Mouse (Mus musculus) MEL (cell line): ENCODE results near the gene Il10ra. TPM values are rescaled to one million over a fixed set of nuclear protein-coding genes. Genes with fewer than 3 reads are reported as not detected.

Experiments used
- DNase-seq: peaks from one replicate; pipeline ENCODE4 v3.0.0; 2011; ENCODE audit warnings: low read depth, low spot score
- H3K27ac ChIP-seq: 2 replicates; pipeline ENCODE4 v1.5.1; 2012; ENCODE audit warnings: low read depth, mild to moderate bottlenecking, control low read depth, low read length, moderate library complexity; ENCODE audit not compliant: control insufficient read depth
- H3K27me3 ChIP-seq, 2 experiments: fragments of 150-350 bp in 1 of 2; sonication (generic) in 1 of 2; 2 replicates each; pipeline ENCODE4 v1.6.1; 2012; ENCODE audit warnings: low read length in 2 of 2, mild to moderate bottlenecking in 2 of 2, improper control_type of control experiment in 1 of 2, moderate library complexity in 1 of 2; ENCODE audit not compliant: insufficient read depth in 2 of 2, control insufficient read depth in 1 of 2
- H3K36me3 ChIP-seq, 2 experiments: 2 replicates each; pipeline ENCODE4 v1.6.1; 2012 to 2014; ENCODE audit warnings: low read length in 2 of 2, improper control_type of control experiment in 1 of 2, inconsistent platforms in 1 of 2, mild to moderate bottlenecking in 1 of 2; ENCODE audit not compliant: insufficient read depth in 2 of 2, control insufficient read depth in 1 of 2
- H3K4me1 ChIP-seq, 2 experiments: fragments of 150-350 bp in 1 of 2; sonication (generic) in 1 of 2; 2 replicates each; pipeline ENCODE4 v1.6.1; 2012; ENCODE audit warnings: low read length in 2 of 2, improper control_type of control experiment in 1 of 2, mild to moderate bottlenecking in 1 of 2; ENCODE audit not compliant: insufficient read depth in 2 of 2, control insufficient read depth in 1 of 2
- H3K4me3 ChIP-seq, 2 experiments: fragments of 150-350 bp in 1 of 2; sonication (generic) in 1 of 2; 2 replicates each; pipeline ENCODE4 v1.5.1; 2012; ENCODE audit warnings: low read depth in 2 of 2, low read length in 2 of 2, mild to moderate bottlenecking in 2 of 2, moderate library complexity in 2 of 2, control low read depth in 1 of 2, improper control_type of control experiment in 1 of 2; ENCODE audit not compliant: control insufficient read depth in 1 of 2, insufficient read depth in 1 of 2
- H3K79me2 ChIP-seq: 2 replicates; pipeline ENCODE4 v1.6.1; 2012; ENCODE audit warnings: mild to moderate bottlenecking, low read length, moderate library complexity; ENCODE audit not compliant: control insufficient read depth, poor library complexity, insufficient read depth
- H3K9ac ChIP-seq: 2 replicates; pipeline ENCODE4 v1.6.1; 2012; ENCODE audit warnings: low read depth, mild to moderate bottlenecking, control low read depth, low read length, moderate library complexity; ENCODE audit not compliant: control insufficient read depth, poor library complexity, severe bottlenecking
- H3K9me3 ChIP-seq: fragments of 150-350 bp; sonication (generic); replicated peaks from 2 replicates; pipeline ENCODE4 v1.6.1; 2012; ENCODE audit warnings: mild to moderate bottlenecking, low read length, improper control_type of control experiment, moderate library complexity; ENCODE audit not compliant: insufficient read depth
- BHLHE40 ChIP-seq: IDR thresholded peaks from 2 replicates; pipeline ENCODE4 v1.6.1; 2012; ENCODE audit warnings: low read depth, mild to moderate bottlenecking, inconsistent platforms, low read length, improper control_type of control experiment, borderline replicate concordance
- CHD1 ChIP-seq: IDR thresholded peaks from 2 replicates; pipeline ENCODE4 v1.6.1; 2012; ENCODE audit warnings: low read depth, mild to moderate bottlenecking, inconsistent platforms, low read length, improper control_type of control experiment
- CHD2 ChIP-seq: IDR thresholded peaks from 2 replicates; pipeline ENCODE4 v1.6.1; 2011; ENCODE audit warnings: low read length, improper control_type of control experiment
- CTCF ChIP-seq, 3 experiments: IDR thresholded peaks in 2 of 3; conservative IDR thresholded peaks in 1 of 3; 2 replicates each; pipeline ENCODE4 v1.5.1; 2011 to 2012; ENCODE audit warnings: low read length in 3 of 3, low read depth in 2 of 3, mild to moderate bottlenecking in 2 of 3, improper control_type of control experiment in 1 of 3, inconsistent platforms in 1 of 3, mixed read lengths in 1 of 3, moderate library complexity in 1 of 3; ENCODE audit not compliant: control insufficient read depth in 1 of 3, insufficient read depth in 1 of 3, poor library complexity in 1 of 3, severe bottlenecking in 1 of 3
- E2F4 ChIP-seq: IDR thresholded peaks from 2 replicates; pipeline ENCODE4 v1.6.1; 2011; ENCODE audit warnings: low read depth, low read length, improper control_type of control experiment, borderline replicate concordance
- ELF1 ChIP-seq: IDR thresholded peaks from 2 replicates; pipeline ENCODE4 v1.6.1; 2014; ENCODE audit warnings: low read depth, mild to moderate bottlenecking, inconsistent platforms, low read length, improper control_type of control experiment, moderate library complexity
- EP300 ChIP-seq, 2 experiments: IDR thresholded peaks; 2 replicates each; pipeline ENCODE4 v1.6.1; 2011; ENCODE audit warnings: improper control_type of control experiment in 2 of 2, low read length in 2 of 2, low read depth in 1 of 2, mild to moderate bottlenecking in 1 of 2
- ETS1 ChIP-seq: IDR thresholded peaks from 2 replicates; pipeline ENCODE4 v1.6.1; 2012; ENCODE audit warnings: low read depth, mild to moderate bottlenecking, inconsistent platforms, low read length, improper control_type of control experiment, moderate library complexity
- GABPA ChIP-seq: IDR thresholded peaks from 2 replicates; pipeline ENCODE4 v1.6.1; 2012; ENCODE audit warnings: low read depth, mild to moderate bottlenecking, inconsistent platforms, low read length, improper control_type of control experiment, moderate library complexity
- GATA1 ChIP-seq: IDR thresholded peaks from 2 replicates; pipeline ENCODE4 v1.6.1; 2011; ENCODE audit warnings: low read depth, low read length, improper control_type of control experiment
- HCFC1 ChIP-seq: IDR thresholded peaks from 2 replicates; pipeline ENCODE4 v1.6.1; 2012; ENCODE audit warnings: low read depth, mild to moderate bottlenecking, inconsistent platforms, low read length, improper control_type of control experiment, moderate library complexity
- JUND ChIP-seq: IDR thresholded peaks from 2 replicates; pipeline ENCODE4 v1.6.1; 2011; ENCODE audit warnings: low read depth, mild to moderate bottlenecking, improper control_type of control experiment, low read length
- KAT2A ChIP-seq: conservative IDR thresholded peaks from 2 replicates; pipeline ENCODE4 v1.6.1; 2012; ENCODE audit warnings: low read depth, low read length, improper control_type of control experiment, inconsistent platforms
- MAFK ChIP-seq: IDR thresholded peaks from 2 replicates; pipeline ENCODE4 v1.6.1; 2011; ENCODE audit warnings: low read depth, mild to moderate bottlenecking, low read length, improper control_type of control experiment, borderline replicate concordance
- MAX ChIP-seq: IDR thresholded peaks from 2 replicates; pipeline ENCODE4 v1.6.1; 2011; ENCODE audit warnings: low read length, improper control_type of control experiment
- MAZ ChIP-seq: IDR thresholded peaks from 2 replicates; pipeline ENCODE4 v1.6.1; 2012; ENCODE audit warnings: low read depth, mild to moderate bottlenecking, inconsistent platforms, low read length, improper control_type of control experiment
- MEF2A ChIP-seq: IDR thresholded peaks from 2 replicates; pipeline ENCODE4 v1.6.1; 2014; ENCODE audit warnings: low read depth, mild to moderate bottlenecking, inconsistent platforms, low read length, improper control_type of control experiment; ENCODE audit not compliant: poor library complexity, insufficient replicate concordance, severe bottlenecking; ENCODE audit errors: extremely low read depth
- MYB ChIP-seq: IDR thresholded peaks from 2 replicates; pipeline ENCODE4 v1.6.1; 2011; ENCODE audit warnings: mild to moderate bottlenecking, low read depth, low read length, improper control_type of control experiment
- MYC ChIP-seq: IDR thresholded peaks from 2 replicates; pipeline ENCODE4 v1.6.1; 2011; ENCODE audit warnings: low read depth, mild to moderate bottlenecking, low read length, improper control_type of control experiment, moderate library complexity
- NELFE ChIP-seq: IDR thresholded peaks from 2 replicates; pipeline ENCODE4 v1.6.1; 2011; ENCODE audit warnings: low read depth, low read length, improper control_type of control experiment
- NRF1 ChIP-seq: IDR thresholded peaks from 2 replicates; pipeline ENCODE4 v1.6.1; 2014; ENCODE audit warnings: low read depth, mild to moderate bottlenecking, inconsistent platforms, low read length, improper control_type of control experiment, moderate library complexity; ENCODE audit not compliant: poor library complexity, insufficient read depth, severe bottlenecking
- POLR2A ChIP-seq, 2 experiments: IDR thresholded peaks; 2 replicates each; pipeline ENCODE4 v1.6.1; 2011 to 2012; ENCODE audit warnings: low read length in 2 of 2, mild to moderate bottlenecking in 2 of 2, control low read depth in 1 of 2, improper control_type of control experiment in 1 of 2, low read depth in 1 of 2, moderate library complexity in 1 of 2; ENCODE audit not compliant: control insufficient read depth in 1 of 2, insufficient read depth in 1 of 2, poor library complexity in 1 of 2
- POLR2AphosphoS2 ChIP-seq: IDR thresholded peaks from 2 replicates; pipeline ENCODE4 v1.6.1; 2011; ENCODE audit warnings: low read length, improper control_type of control experiment
- POLR2AphosphoS5 ChIP-seq: IDR thresholded peaks from 2 replicates; pipeline ENCODE4 v1.6.1; 2012; ENCODE audit warnings: low read depth, borderline replicate concordance, mild to moderate bottlenecking, inconsistent platforms, low read length, moderate library complexity, mixed read lengths
- RAD21 ChIP-seq: IDR thresholded peaks from 2 replicates; pipeline ENCODE4 v1.6.1; 2011; ENCODE audit warnings: mild to moderate bottlenecking, low read depth, low read length, improper control_type of control experiment
- RCOR1 ChIP-seq: IDR thresholded peaks from 2 replicates; pipeline ENCODE4 v1.6.1; 2012; ENCODE audit warnings: low read depth, mild to moderate bottlenecking, inconsistent platforms, low read length, improper control_type of control experiment
- SIN3A ChIP-seq: IDR thresholded peaks from 2 replicates; pipeline ENCODE4 v1.6.1; 2012; ENCODE audit warnings: low read length, improper control_type of control experiment, inconsistent platforms
- TAL1 ChIP-seq: IDR thresholded peaks from 2 replicates; pipeline ENCODE4 v1.6.1; 2012; ENCODE audit warnings: mild to moderate bottlenecking, inconsistent platforms, low read length, moderate library complexity, mixed read lengths
- TBP ChIP-seq: IDR thresholded peaks from 2 replicates; pipeline ENCODE4 v1.8.0; 2011; ENCODE audit warnings: low read depth, low read length, improper control_type of control experiment
- TCF12 ChIP-seq: IDR thresholded peaks from 2 replicates; pipeline ENCODE4 v1.6.1; 2014; ENCODE audit warnings: low read depth, mild to moderate bottlenecking, inconsistent platforms, low read length, improper control_type of control experiment, moderate library complexity
- UBTF ChIP-seq: IDR thresholded peaks from 2 replicates; pipeline ENCODE4 v1.6.1; 2012; ENCODE audit warnings: low read depth, mild to moderate bottlenecking, inconsistent platforms, low read length, improper control_type of control experiment, moderate library complexity, borderline replicate concordance; ENCODE audit not compliant: insufficient read depth
- USF1 ChIP-seq: IDR thresholded peaks from 2 replicates; pipeline ENCODE4 v1.6.1; 2014; ENCODE audit warnings: low read depth, mild to moderate bottlenecking, inconsistent platforms, low read length, improper control_type of control experiment, moderate library complexity
- USF2 ChIP-seq, 2 experiments: IDR thresholded peaks; 2 replicates each; pipeline ENCODE4 v1.6.1; 2011 to 2012; ENCODE audit warnings: improper control_type of control experiment in 2 of 2, low read length in 2 of 2, borderline replicate concordance in 1 of 2, inconsistent platforms in 1 of 2, low read depth in 1 of 2, mild to moderate bottlenecking in 1 of 2; ENCODE audit not compliant: insufficient read depth in 1 of 2
- ZC3H11A ChIP-seq: IDR thresholded peaks from 2 replicates; pipeline ENCODE4 v1.6.1; 2012; ENCODE audit warnings: low read depth, mild to moderate bottlenecking, inconsistent platforms, low read length, improper control_type of control experiment
- ZKSCAN1 ChIP-seq: IDR thresholded peaks from 2 replicates; pipeline ENCODE4 v1.6.1; 2012; ENCODE audit warnings: low read depth, mild to moderate bottlenecking, inconsistent platforms, low read length, improper control_type of control experiment, moderate library complexity
- ZMIZ1 ChIP-seq: IDR thresholded peaks from 2 replicates; pipeline ENCODE4 v1.6.1; 2012; ENCODE audit warnings: low read depth, mild to moderate bottlenecking, inconsistent platforms, low read length, improper control_type of control experiment, moderate library complexity
- ZNF384 ChIP-seq: IDR thresholded peaks from 2 replicates; pipeline ENCODE4 v1.6.1; 2012; ENCODE audit warnings: low read depth, mild to moderate bottlenecking, inconsistent platforms, low read length, improper control_type of control experiment
- polyA plus RNA-seq, 2 experiments: library from polyadenylated mRNA; stranded (reverse) in 1 of 2; unstranded in 1 of 2; fragments of >175 nt in 1 of 2; fragments of >200 nt in 1 of 2; gene quantifications; 2 replicates each; pipeline versions ENCODE4 v1.2.1 to v1.2.4; 2012; ENCODE audit warnings: low replicate concordance in 2 of 2, low read depth in 1 of 2; ENCODE audit not compliant: insufficient read length in 2 of 2, insufficient read depth in 1 of 2, missing spikeins in 1 of 2
- total RNA-seq: library from RNA; depleted of rRNA; stranded (reverse); fragments of 300-350 nt; gene quantifications from 2 replicates; pipeline ENCODE4 v1.2.3, GENCODE M21; 2012

Gene Il10ra
- total and polyA plus RNA-seq, 3 experiments = not detected

DNA sequence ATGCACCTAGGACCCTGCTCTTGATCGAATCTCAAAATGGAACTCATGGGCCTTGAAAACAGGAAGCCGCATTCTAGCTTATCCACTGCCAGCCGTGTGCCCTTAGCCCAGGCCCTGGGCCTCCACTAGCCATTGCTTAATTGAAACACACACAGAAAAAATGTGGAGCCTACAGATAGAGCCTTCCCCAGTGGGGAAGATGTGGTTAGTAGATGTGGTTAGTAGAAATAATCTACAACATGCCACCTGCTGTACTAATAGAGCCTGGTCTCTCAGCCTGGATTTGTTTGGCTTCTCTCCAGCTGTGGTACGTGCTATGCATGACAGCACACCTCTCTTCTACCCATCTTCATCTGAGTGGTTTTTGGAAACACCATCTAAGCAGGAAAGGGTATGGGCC, 5.3 kb upstream of the Il10ra start:
- H3K36me3 ChIP-seq = peaks cover 0 to 15% of the 10 kb centered on the region in 2 experiments; a peak in 2 of 4 replicates
- peaks cover 2 to 6% of the 10 kb centered on the region in 2 experiments for H3K27me3 ChIP-seq
- H3K9me3 ChIP-seq = no peaks in the 10 kb centered on the region
- DNase-seq = peak; percentile 97
- H3K27ac ChIP-seq = no peak overlapping the region
- H3K4me1 ChIP-seq = peaks cover 11 to 20% of the 10 kb centered on the region in 2 experiments; a peak in 3 of 4 replicates
- H3K4me3 ChIP-seq = no peak overlapping the region
- H3K79me2 ChIP-seq = no peaks in the 10 kb centered on the region
- H3K9ac ChIP-seq = no peak overlapping the region
- TF ChIP-seq GABPA (peak; percentile 50; the same call in 1 of the 2 replicates), ZC3H11A (peak; percentile 22; the same call in 1 of the 2 replicates), UBTF (0 out of 2 replicates have a peak, but pooled peaks have one; percentile 68), E2F4 (no peak), ZKSCAN1 (peak; percentile 65; the same call in 1 of the 2 replicates), BHLHE40 (peak; percentile 84), CHD1 (no peak), MYB (peak; percentile 67), ZNF384 (peak; percentile 81), NRF1 (no peak), SIN3A (peak; percentile 91), TAL1 (peak; percentile 99), GATA1 (peak; percentile 98), ELF1 (peak; percentile 54; the same call in 1 of the 2 replicates), MAFK (peak; percentile 98), MAX (peak; percentile 78), TCF12 (peak; percentile 99), EP300 (IDR thresholded peaks at IDR 0.05; ENCODE audit: low read depth in 1 of 2, low read length in 2 of 2) (peak; percentile 99), ETS1 (peak; percentile 96), MAZ (peak; percentile 82), RCOR1 (peak; percentile 100), JUND (peak; percentile 30; the same call in 1 of the 2 replicates), TBP (no peak; the same call in 1 of the 2 replicates), POLR2AphosphoS2 (no peak), USF2 (IDR thresholded peaks at IDR 0.05; ENCODE audit: borderline replicate concordance in 1 of 2, insufficient read depth in 1 of 2, low read depth in 1 of 2, low read length in 2 of 2) (no peak), MEF2A (no peak), POLR2AphosphoS5 (no peak), KAT2A (peak; percentile 40; the same call in 1 of the 2 replicates), CTCF (IDR thresholded peaks at IDR 0.05 in 2 of 3, conservative IDR thresholded peaks at IDR 0.05 in 1 of 3; ENCODE audit: control insufficient read depth in 1 of 3, insufficient read depth in 1 of 3, low read depth in 2 of 3, low read length in 3 of 3, poor library complexity in 1 of 3, severe bottlenecking in 1 of 3) (no peak), NELFE (peak; percentile 34; the same call in 1 of the 2 replicates), CHD2 (peak; percentile 52), HCFC1 (peak; percentile 53; the same call in 1 of the 2 replicates), ZMIZ1 (no peak; the same call in 1 of the 2 replicates), POLR2A (IDR thresholded peaks at IDR 0.05; ENCODE audit: control insufficient read depth in 1 of 2, insufficient read depth in 1 of 2, low read depth in 1 of 2, low read length in 2 of 2, poor library complexity in 1 of 2) (no peak), USF1 (no peak), MYC (peak; percentile 88), RAD21 (no peak)
